Mouse (Mus musculus): ENCODE data around the gene Scyl1. TPM values are rescaled to one million over a fixed set of nuclear protein-coding genes. Genes with fewer than 3 reads are reported as not detected.

Scyl1 gene
- polyA plus RNA-seq, 1 experiment = 96.3 TPM

DNA sequence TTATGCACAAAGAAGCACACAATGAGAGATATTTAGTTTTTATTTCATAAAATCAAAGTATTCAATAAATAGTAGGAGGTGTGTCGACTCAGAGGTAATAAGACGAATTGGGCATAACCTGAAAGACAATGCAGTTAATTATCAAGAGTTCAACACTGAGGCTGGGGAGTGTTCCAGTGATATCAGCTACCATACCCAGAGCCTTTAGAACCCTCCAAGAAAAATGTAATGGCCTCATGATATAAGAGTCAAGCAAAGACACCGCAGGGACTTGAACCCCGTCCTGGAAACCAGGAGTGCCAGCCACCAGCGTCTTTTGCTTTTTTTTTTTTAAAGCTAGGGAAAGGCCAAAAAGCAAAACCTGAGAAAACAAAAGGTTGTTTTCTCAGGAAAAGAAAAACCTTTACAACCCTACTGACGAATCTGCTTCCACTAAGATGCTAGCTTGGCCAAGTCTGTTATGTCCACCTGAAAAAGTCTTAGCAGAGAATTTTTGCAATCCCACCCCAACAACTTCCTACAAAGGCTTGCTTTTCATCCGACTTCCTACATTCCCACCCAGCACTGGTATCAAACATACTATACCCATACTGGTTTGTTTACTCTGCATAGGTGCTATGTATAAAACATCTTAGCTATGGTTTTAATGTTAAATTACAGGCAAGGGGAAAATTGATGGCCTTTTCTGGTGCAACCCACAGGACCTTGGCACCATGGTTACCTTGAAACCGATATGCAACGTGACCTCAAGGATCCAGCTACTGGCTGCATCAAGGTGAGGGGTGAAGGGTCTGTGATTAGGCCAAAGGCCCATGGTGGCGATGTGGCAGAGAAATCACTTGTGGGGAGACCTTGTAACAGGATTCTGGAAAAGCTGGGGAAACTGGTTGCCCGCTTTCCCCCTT lies 24.7 kb upstream of the Scyl1 start:
- no peak for TF ChIP-seq GATA1 (IDR thresholded peaks at IDR 0.05; ENCODE audit: low read length)

- TF ChIP-seq GATA1 (IDR thresholded peaks at IDR 0.05; ENCODE audit: low read length) = no peak
Measured at GRCm38 (mm10) chr19:5794771-5795576, 23.8 kb upstream of the Scyl1 start.

GRCm38 (mm10) chr19:5793116-5793515 lies 21.9 kb upstream of the Scyl1 start:
- no peak for TF ChIP-seq GATA1 (IDR thresholded peaks at IDR 0.05; ENCODE audit: low read length)

- no peak for TF ChIP-seq GATA1 (IDR thresholded peaks at IDR 0.05; ENCODE audit: low read length)
Measured at GRCm38 (mm10) chr19:5791329-5791728, 20.1 kb upstream of the Scyl1 start.

DNA sequence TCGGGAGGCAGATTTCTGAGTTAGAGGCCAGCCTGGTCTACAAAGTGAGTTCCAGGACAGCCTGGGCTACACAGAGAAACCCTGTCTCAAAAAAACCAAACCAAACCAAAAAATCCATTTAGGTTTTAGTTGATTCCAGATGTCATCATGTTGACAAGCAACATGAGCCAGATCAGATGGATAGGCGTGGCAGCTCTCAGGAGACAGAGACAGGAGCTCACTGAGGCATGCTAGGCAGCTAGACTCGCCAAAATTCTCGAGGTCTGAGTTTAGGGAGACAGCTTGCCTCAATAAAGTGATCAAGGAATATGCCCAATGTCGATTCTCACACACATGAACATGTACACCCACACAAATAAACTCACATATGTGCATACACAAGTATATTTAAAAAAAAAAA lies 17.8 kb upstream of the Scyl1 start:
- TF ChIP-seq GATA1 (IDR thresholded peaks at IDR 0.05; ENCODE audit: low read length) = no peak

GRCm38 (mm10) chr19:5788620-5789019 lies 17.4 kb upstream of the Scyl1 start:
- no peak for TF ChIP-seq GATA1 (IDR thresholded peaks at IDR 0.05; ENCODE audit: low read length)

DNA sequence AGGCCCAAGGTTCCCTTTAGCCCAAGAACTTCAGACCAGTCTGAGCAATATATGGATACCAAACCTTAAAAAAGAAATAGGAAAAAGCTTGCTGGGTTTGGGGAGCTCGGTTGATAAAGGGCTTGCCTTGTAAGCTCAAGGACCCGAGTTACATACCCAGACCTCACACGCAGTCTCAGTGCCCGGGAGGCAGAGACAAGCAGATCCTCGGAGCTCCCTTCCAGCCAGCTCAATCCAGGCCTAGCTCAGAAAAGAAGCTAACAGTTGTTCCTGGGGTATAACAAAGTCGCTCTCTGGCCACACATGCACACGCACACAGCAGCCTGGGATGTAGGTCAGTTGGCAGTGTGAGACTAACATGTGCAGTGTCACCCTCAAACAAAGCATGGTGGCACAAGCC lies 16.7 kb upstream of the Scyl1 start:
- no peak for TF ChIP-seq GATA1 (IDR thresholded peaks at IDR 0.05; ENCODE audit: low read length)

DNA sequence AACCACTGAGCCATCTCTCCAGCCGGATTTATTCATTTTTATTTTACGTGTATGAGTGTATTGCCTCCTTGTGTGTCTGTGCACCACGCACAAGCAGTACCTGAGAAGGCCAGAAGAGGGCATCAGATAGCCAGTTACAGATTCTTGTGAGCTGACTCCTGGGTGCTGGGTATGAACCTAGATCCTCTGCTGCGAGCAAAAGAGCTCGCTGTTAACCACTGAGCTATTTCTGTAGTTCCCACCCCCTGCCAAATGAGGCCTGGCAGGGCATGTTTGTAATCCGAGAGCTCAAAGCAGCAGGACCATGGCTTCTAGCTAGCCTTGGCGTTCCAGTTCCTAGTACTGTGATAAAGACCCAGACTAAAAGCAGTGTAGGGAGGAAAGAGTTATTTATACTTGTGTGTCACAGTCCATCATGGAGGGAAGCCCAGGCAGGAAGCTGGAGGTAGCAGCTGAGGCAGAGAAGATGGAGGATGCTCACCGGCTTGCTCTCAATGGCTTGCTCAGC lies 16.0 kb upstream of the Scyl1 start:
- TF ChIP-seq GATA1 (IDR thresholded peaks at IDR 0.05; ENCODE audit: low read length) = no peak

DNA sequence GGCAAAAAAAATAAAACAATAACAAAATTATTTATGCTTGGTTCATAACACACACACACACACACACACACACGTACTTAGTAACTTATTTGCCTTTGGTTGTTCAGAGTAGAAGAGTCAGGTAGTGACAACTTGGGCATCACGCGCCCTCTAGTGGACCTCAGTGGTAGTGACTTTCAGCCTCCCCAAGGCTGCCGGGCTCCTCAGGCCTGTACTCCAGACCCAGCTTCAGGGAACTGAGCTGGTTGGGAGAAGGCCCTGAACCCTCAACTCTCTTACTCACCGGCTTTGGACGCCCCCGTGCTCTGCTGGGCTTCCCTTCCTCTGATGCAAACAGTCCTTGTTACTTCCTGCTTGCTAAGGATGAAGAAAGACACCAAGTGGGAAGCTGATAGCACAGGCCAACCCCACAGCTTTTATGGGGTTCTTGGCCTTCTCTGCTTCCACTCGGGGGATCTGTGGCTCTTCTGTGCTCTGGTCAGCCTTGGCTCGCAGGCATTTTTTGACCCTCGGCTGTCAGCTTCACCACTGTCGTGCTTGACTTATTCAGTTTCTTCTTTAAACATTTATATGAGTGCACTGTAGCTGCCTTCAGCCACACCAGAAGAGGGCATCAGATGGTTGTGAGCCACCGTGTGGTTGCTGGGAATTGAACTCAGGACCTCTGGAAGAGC lies 15.4 kb upstream of the Scyl1 start:
- no peak for TF ChIP-seq GATA1 (IDR thresholded peaks at IDR 0.05; ENCODE audit: low read length)

GRCm38 (mm10) chr19:5784958-5785577 lies 13.8 kb upstream of the Scyl1 start:
- no peak for TF ChIP-seq GATA1 (IDR thresholded peaks at IDR 0.05; ENCODE audit: low read length)

DNA sequence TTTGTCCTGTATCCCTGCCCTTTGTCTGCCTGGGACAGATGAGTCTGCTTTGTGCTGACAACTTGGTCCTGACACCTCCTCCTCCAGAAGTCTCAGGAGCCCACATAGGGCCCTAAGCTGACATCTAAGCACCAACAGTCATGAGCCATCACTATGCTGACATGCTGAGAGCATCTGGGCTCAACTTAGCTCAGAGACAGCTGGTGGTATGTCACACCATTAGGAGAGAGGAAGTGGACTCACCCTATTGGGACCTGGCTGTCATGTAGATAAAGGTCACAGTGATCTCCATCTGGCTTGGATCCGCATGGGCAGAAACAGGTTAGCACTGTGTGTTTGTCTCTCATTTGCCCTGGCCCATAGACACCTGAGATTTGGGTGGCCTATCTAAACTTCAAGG lies 10.9 kb upstream of the Scyl1 start:
- TF ChIP-seq GATA1 (IDR thresholded peaks at IDR 0.05; ENCODE audit: low read length) = no peak

DNA sequence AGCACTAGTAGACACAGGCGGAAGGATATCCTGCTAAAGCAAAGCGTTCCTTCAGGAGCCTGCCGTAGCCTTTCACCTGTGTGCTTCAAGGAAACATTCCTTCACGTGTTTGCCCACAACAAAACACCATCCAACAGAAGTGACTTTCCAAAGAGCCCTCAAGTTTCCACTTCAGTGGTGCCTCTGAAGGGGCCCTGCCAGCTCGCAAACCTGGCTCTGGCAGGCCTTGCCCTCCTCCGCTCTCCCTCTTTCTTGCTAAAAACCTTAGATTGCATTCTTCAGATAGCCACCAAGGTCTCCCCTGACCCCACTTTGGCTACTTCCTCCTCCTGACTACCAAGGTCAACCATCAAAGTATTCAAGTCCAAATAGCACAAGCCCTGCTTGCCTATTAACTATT lies 10.3 kb upstream of the Scyl1 start:
- TF ChIP-seq GATA1 (IDR thresholded peaks at IDR 0.05; ENCODE audit: low read length) = no peak

- TF ChIP-seq GATA1 (IDR thresholded peaks at IDR 0.05; ENCODE audit: low read length) = no peak
Measured at GRCm38 (mm10) chr19:5780203-5780602, 9.0 kb upstream of the Scyl1 start.

- TF ChIP-seq GATA1 (IDR thresholded peaks at IDR 0.05; ENCODE audit: low read length) = no peak
Measured at GRCm38 (mm10) chr19:5778312-5778711, 7.1 kb upstream of the Scyl1 start.

- TF ChIP-seq GATA1 (IDR thresholded peaks at IDR 0.05; ENCODE audit: low read length) = no peak
Measured at GRCm38 (mm10) chr19:5777387-5778032, 6.3 kb upstream of the Scyl1 start.
